ENCODE assay signal across 14 mouse cellular contexts in genomic region chr3:107869097-107869496, GRCm38 (mm10). TPM values are rescaled to one million over a fixed set of nuclear protein-coding genes. Genes with fewer than 3 reads are reported as not detected.
DNase-seq lines count a peak whose midpoint lies in the region; ATAC-seq and TF ChIP-seq lines count a peak whose summit lies in the region.
"Had no signal": no experiment of that assay in that cellular context is flagged by ENCODE, and none has a peak within 500 bp of the region (broad histone marks: within the 10 kb centered on the region; RNA-seq: fewer than 3 reads in every experiment).

No protein-coding gene starts in this region.

- H3K27ac ChIP-seq in neural tube, embryonic 13.5 days (replicated peaks), result 0 out of 2 replicates have a peak overlapping the region, but pooled peaks have one; percentile 1
- H3K27ac ChIP-seq in neural tube, embryonic 15.5 days (replicated peaks), result no peak overlapping the region
- peak overlapping the region; percentile 62 for H3K27ac ChIP-seq in forebrain, embryonic 11.5 days (ENCODE audit: low read depth, low read length)
- H3K27ac ChIP-seq in intestine, embryonic 16.5 days (ENCODE audit: low read length), result peak overlapping the region; percentile 38
- peak overlapping the region; percentile 58 for H3K27ac ChIP-seq in olfactory bulb, adult 2 months (ENCODE audit: insufficient read depth, low read depth, low read length)
- H3K27ac ChIP-seq: heart, embryonic 15.5 days had no signal

- no peaks in the 10 kb centered on the region for H3K9me3 ChIP-seq in neural tube, embryonic 13.5 days
- H3K9me3 ChIP-seq in neural tube, embryonic 15.5 days (replicated peaks), result no peaks in the 10 kb centered on the region
- H3K9me3 ChIP-seq in forebrain, embryonic 11.5 days (ENCODE audit: control insufficient read depth, low read length), result no peaks in the 10 kb centered on the region
- H3K9me3 ChIP-seq in intestine, embryonic 16.5 days (ENCODE audit: control insufficient read depth, low read length), result no peaks in the 10 kb centered on the region
- H3K9me3 ChIP-seq: heart, embryonic 15.5 days had no signal

- H3K27me3 ChIP-seq in neural tube, embryonic 13.5 days, result peaks cover 4% of the 10 kb centered on the region; the same call in 1 of the 2 replicates
- H3K27me3 ChIP-seq in neural tube, embryonic 15.5 days (replicated peaks), result no peaks in the 10 kb centered on the region
- H3K27me3 ChIP-seq in forebrain, embryonic 11.5 days (ENCODE audit: control insufficient read depth, insufficient read depth, low read length), result no peaks in the 10 kb centered on the region
- no peaks in the 10 kb centered on the region for H3K27me3 ChIP-seq in intestine, embryonic 16.5 days (replicated peaks; ENCODE audit: control insufficient read depth, insufficient read depth, low read length)
- H3K27me3 ChIP-seq: heart, embryonic 15.5 days had no signal

- ATAC-seq in neural tube, embryonic 13.5 days (ENCODE audit: low read depth), result no peak
- ATAC-seq in neural tube, embryonic 15.5 days (ENCODE audit: low FRiP score), result no peak
- ATAC-seq in forebrain, embryonic 11.5 days (replicated peaks; ENCODE audit: low FRiP score), result peak; percentile 55
- ATAC-seq in intestine, embryonic 16.5 days, result no peak

- no peak for DNase-seq in forebrain, embryonic 11.5 days (ENCODE audit: low spot score)
- no peak for DNase-seq in cerebellum, postnatal 4 days (ENCODE audit: low spot score in 2 of 2)
- no peak for DNase-seq in adrenal gland, adult 18-20 months (ENCODE audit: low spot score in 2 of 2)
- DNase-seq: cerebellum, postnatal 36 days; kidney, postnatal 10 days; thymus, postnatal 4 days had no signal

- no peak for TF ChIP-seq CTCF in olfactory bulb, adult 2 months (IDR thresholded peaks at IDR 0.05; ENCODE audit: insufficient read depth, low read depth, low read length)

- WGBS in neural tube, embryonic 13.5 days, result 9% methylated on average over 7 of the region's 7 CpGs
- 21% methylated on average over 7 of the region's 7 CpGs for WGBS in neural tube, embryonic 15.5 days
- WGBS in forebrain, embryonic 11.5 days, result under 1% methylated on average over 7 of the region's 7 CpGs
- WGBS in intestine, embryonic 16.5 days, result 48% methylated on average over 7 of the region's 7 CpGs
- WGBS in olfactory bulb, adult 2 months, result 23% methylated on average over 7 of the region's 7 CpGs

- peaks cover 15% of the 10 kb centered on the region for H3K4me1 ChIP-seq in neural tube, embryonic 13.5 days (replicated peaks)
- H3K4me1 ChIP-seq in neural tube, embryonic 15.5 days, result peaks cover 12% of the 10 kb centered on the region; the same call in 1 of the 2 replicates
- peaks cover 4% of the 10 kb centered on the region; the same call in 1 of the 2 replicates for H3K4me1 ChIP-seq in forebrain, embryonic 11.5 days (replicated peaks; ENCODE audit: control insufficient read depth, insufficient read depth, low read length)
- peaks cover 33% of the 10 kb centered on the region for H3K4me1 ChIP-seq in intestine, embryonic 16.5 days (ENCODE audit: control insufficient read depth, insufficient read depth, low read length)
- H3K4me1 ChIP-seq in olfactory bulb, adult 2 months (ENCODE audit: control insufficient read depth, insufficient read depth, low read length), result peaks cover 11% of the 10 kb centered on the region
- H3K4me1 ChIP-seq: heart, embryonic 15.5 days had no signal

- no peak overlapping the region for H3K4me3 ChIP-seq in neural tube, embryonic 13.5 days
- H3K4me3 ChIP-seq in neural tube, embryonic 15.5 days (replicated peaks), result no peak overlapping the region
- H3K4me3 ChIP-seq in forebrain, embryonic 11.5 days (ENCODE audit: low read depth, low read length), result no peak overlapping the region
- H3K4me3 ChIP-seq in intestine, embryonic 16.5 days (ENCODE audit: low read length), result no peak overlapping the region
- no peak overlapping the region for H3K4me3 ChIP-seq in olfactory bulb, adult 2 months (ENCODE audit: insufficient read depth, low read depth, low read length)
- H3K4me3 ChIP-seq: heart, embryonic 15.5 days; myocyte had no signal

- no peak overlapping the region for H3K4me2 ChIP-seq in neural tube, embryonic 13.5 days
- H3K4me2 ChIP-seq in neural tube, embryonic 15.5 days, result no peak overlapping the region
- no peak overlapping the region for H3K4me2 ChIP-seq in forebrain, embryonic 11.5 days (ENCODE audit: low read depth, low read length, severe bottlenecking)
- H3K4me2 ChIP-seq in intestine, embryonic 16.5 days (ENCODE audit: low read depth, low read length), result no peak overlapping the region
- H3K4me2 ChIP-seq: heart, embryonic 15.5 days had no signal

- no peaks in the 10 kb centered on the region for H3K36me3 ChIP-seq in neural tube, embryonic 13.5 days
- H3K36me3 ChIP-seq in neural tube, embryonic 15.5 days, result no peaks in the 10 kb centered on the region
- H3K36me3 ChIP-seq in forebrain, embryonic 11.5 days (ENCODE audit: control insufficient read depth, insufficient read depth, low read length), result no peaks in the 10 kb centered on the region
- H3K36me3 ChIP-seq in intestine, embryonic 16.5 days (ENCODE audit: control insufficient read depth, insufficient read depth, low read length), result no peaks in the 10 kb centered on the region
- H3K36me3 ChIP-seq: heart, embryonic 15.5 days had no signal

- no peak overlapping the region for H3K9ac ChIP-seq in neural tube, embryonic 13.5 days
- H3K9ac ChIP-seq in neural tube, embryonic 15.5 days (replicated peaks), result no peak overlapping the region
- H3K9ac ChIP-seq in forebrain, embryonic 11.5 days (ENCODE audit: low read length), result peak overlapping the region; percentile 29; the same call in 1 of the 2 replicates
- H3K9ac ChIP-seq in intestine, embryonic 16.5 days (ENCODE audit: low read depth, low read length), result peak overlapping the region; percentile 34; the same call in 1 of the 2 replicates
- H3K9ac ChIP-seq: heart, embryonic 15.5 days had no signal

- no peak for TF ChIP-seq POLR2A in olfactory bulb, adult 2 months (IDR thresholded peaks at IDR 0.05; ENCODE audit: insufficient read depth, low read depth, low read length)

RNA-seq across cellular contexts. Expression of gene Eps8l3, which starts 7.9 kb away (rescaled TPM):
- polyA plus RNA-seq in neural tube, embryonic 13.5 days (2015; fragmentation: Nextera tagmentation; extraction: Ambion mirVana), result not detected in 2 replicates
- 6.3 TPM in 1 of 2 replicates, not detected in the other for polyA plus RNA-seq in neural tube, embryonic 15.5 days (2015; fragmentation: Nextera tagmentation; extraction: Ambion mirVana)
- not detected in 2 replicates for polyA plus RNA-seq in forebrain, embryonic 11.5 days (2014; fragmentation: Nextera tagmentation; extraction: Ambion mirVana)
- polyA plus RNA-seq in intestine, embryonic 16.5 days (2015; fragmentation: Nextera tagmentation; extraction: Ambion mirVana), result 274 and 322 TPM in 2 replicates
- not detected in 2 replicates for polyA plus RNA-seq in olfactory bulb, adult 2 months (2012; ENCODE audit: insufficient read depth, insufficient read length, low replicate concordance, missing spikeins)
- total RNA-seq in adrenal gland, adult 18-20 months (2021), result not detected
- total RNA-seq: adrenal gland, postnatal 4 days; ES-E14 had no signal
- polyA plus RNA-seq: heart, embryonic 15.5 days; myocyte had no signal

RNA-seq across cellular contexts. Expression of gene Gstm5, which starts 26.5 kb away (rescaled TPM):
- polyA plus RNA-seq in neural tube, embryonic 13.5 days (2015; fragmentation: Nextera tagmentation; extraction: Ambion mirVana), result 254 and 286 TPM in 2 replicates
- 222 and 263 TPM in 2 replicates for polyA plus RNA-seq in neural tube, embryonic 15.5 days (2015; fragmentation: Nextera tagmentation; extraction: Ambion mirVana)
- 222 and 238 TPM in 2 replicates for polyA plus RNA-seq in forebrain, embryonic 11.5 days (2014; fragmentation: Nextera tagmentation; extraction: Ambion mirVana)
- polyA plus RNA-seq in intestine, embryonic 16.5 days (2015; fragmentation: Nextera tagmentation; extraction: Ambion mirVana), result 168 and 171 TPM in 2 replicates
- polyA plus RNA-seq in olfactory bulb, adult 2 months (2012; ENCODE audit: insufficient read depth, insufficient read length, low replicate concordance, missing spikeins), result not detected in 2 replicates
- 10 to 100 TPM; 30.0 to 48.3 TPM for total RNA-seq in adrenal gland, adult 18-20 months (2021)

Comparison
In these comparisons a context has a peak if more than half of its experiments do, and no peak if none do; other contexts are left out.
1. H3K9ac ChIP-seq: peak in forebrain, embryonic 11.5 days (single experiment) and intestine, embryonic 16.5 days (single experiment); none in neural tube, embryonic 13.5 days (single experiment) and neural tube, embryonic 15.5 days (single experiment).
2. RNA of gene Eps8l3, which starts 7.9 kb away (polyA plus RNA-seq): 274 to 322 TPM in intestine, embryonic 16.5 days; not detected in neural tube, embryonic 13.5 days, 6.3 TPM in neural tube, embryonic 15.5 days, not detected in forebrain, embryonic 11.5 days and not detected in olfactory bulb, adult 2 months; every median in the first group is over 10 times any median in the second.